Mouse (Mus musculus): ENCODE measurements around the gene Trpt1. TPM values are rescaled to one million over a fixed set of nuclear protein-coding genes. Genes with fewer than 3 reads are reported as not detected.
A peak's percentile ranks its signal among the peaks of the same experiment; 100 is the strongest.

Gene Trpt1
- polyA plus RNA-seq, 1 experiment from 2014 or later = 2.9 TPM

GRCm38 (mm10) chr19:6968491-6969271 lies 27.2 kb upstream of the Trpt1 start:
- H3K9me3 ChIP-seq (ENCODE audit: low read length) = no peaks in the 10 kb centered on the region
- peak overlapping the region; percentile 80 for H3K4me2 ChIP-seq (ENCODE audit: low read depth, low read length)
- DNase-seq (peak; percentile 52), ATAC-seq (no peak)
- WGBS (ENCODE audit: insufficient replicate concordance) = 10% methylated on average over 15 of the region's 15 CpGs
- H3K9ac ChIP-seq (replicated peaks) = peak overlapping the region; percentile 69
- peaks cover 15% of the 10 kb centered on the region for H3K36me3 ChIP-seq (replicated peaks; ENCODE audit: insufficient read depth, low read length)
- H3K4me1 ChIP-seq (ENCODE audit: insufficient read depth) = peaks cover 26% of the 10 kb centered on the region
- H3K27ac ChIP-seq (ENCODE audit: low read depth) = no peak overlapping the region
- H3K27me3 ChIP-seq (ENCODE audit: insufficient read depth, low read length) = no peaks in the 10 kb centered on the region
- TF ChIP-seq CTCF (IDR thresholded peaks at IDR 0.05; ENCODE audit: low read depth) = no peak
- no peak for TF ChIP-seq EP300 (IDR thresholded peaks at IDR 0.05; ENCODE audit: low read depth)
- peak overlapping the region; percentile 62 for H3K4me3 ChIP-seq (ENCODE audit: low read depth, low read length)

GRCm38 (mm10) chr19:6969291-6969664 lies 26.7 kb upstream of the Trpt1 start:
- Histone ChIP-seq H3K27ac (ENCODE audit: low read depth) (no peak overlapping the region), H3K9me3 (ENCODE audit: low read length) (no peaks in the 10 kb centered on the region), H3K27me3 (ENCODE audit: insufficient read depth, low read length) (no peaks in the 10 kb centered on the region), H3K9ac (replicated peaks) (peak overlapping the region; percentile 69), H3K4me3 (ENCODE audit: low read depth, low read length) (peak overlapping the region; percentile 62), H3K4me2 (ENCODE audit: low read depth, low read length) (peak overlapping the region; percentile 80), H3K36me3 (replicated peaks; ENCODE audit: insufficient read depth, low read length) (peaks cover 14% of the 10 kb centered on the region), H3K4me1 (ENCODE audit: insufficient read depth) (peaks cover 31% of the 10 kb centered on the region)
- ATAC-seq (no peak), DNase-seq (no peak)
- TF ChIP-seq CTCF (IDR thresholded peaks at IDR 0.05; ENCODE audit: low read depth) = no peak
- no peak for TF ChIP-seq EP300 (IDR thresholded peaks at IDR 0.05; ENCODE audit: low read depth)
- under 1% methylated on average over 20 of the region's 20 CpGs for WGBS (ENCODE audit: insufficient replicate concordance)

DNA sequence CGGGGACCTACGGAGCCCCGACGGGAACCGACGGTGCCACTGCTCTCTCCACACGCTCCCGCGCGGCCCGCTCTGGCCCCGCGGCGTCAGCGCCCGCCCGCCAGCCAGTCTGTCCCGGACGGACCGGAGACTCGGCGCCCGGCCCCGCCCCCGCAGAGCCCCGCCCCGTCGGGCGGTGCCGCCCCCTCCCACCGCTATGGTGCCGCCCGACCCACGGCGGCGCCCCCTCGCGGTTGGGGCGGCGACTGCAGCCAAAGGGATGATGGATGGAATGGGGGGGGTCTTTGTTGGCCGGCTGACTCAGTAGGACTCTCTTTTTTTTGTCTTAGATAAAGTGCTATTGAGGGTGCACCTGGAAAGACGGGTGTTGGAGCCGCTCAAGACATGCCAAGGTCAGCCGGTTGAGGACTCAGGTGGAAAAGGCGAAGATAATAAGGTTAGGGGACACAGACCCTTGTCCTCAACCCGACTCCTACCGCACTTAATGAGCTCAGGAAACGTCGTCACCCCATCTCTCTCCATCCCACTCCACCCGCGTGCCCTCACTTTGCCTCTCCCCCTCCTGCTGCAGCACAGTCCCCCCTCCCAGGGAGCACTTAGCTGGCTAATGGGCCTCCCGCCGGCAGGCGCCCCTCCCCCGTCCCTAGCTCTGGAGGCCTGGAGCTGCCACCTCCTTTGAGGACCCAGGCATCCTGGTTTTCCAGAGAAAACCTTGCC lies 26.1 kb upstream of the Trpt1 start:
- H3K27ac ChIP-seq (ENCODE audit: low read depth) = no peak overlapping the region
- peak; percentile 89 for DNase-seq
- H3K4me1 ChIP-seq (ENCODE audit: insufficient read depth) = peaks cover 31% of the 10 kb centered on the region
- peaks cover 9% of the 10 kb centered on the region for H3K36me3 ChIP-seq (replicated peaks; ENCODE audit: insufficient read depth, low read length)
- H3K27me3 ChIP-seq (ENCODE audit: insufficient read depth, low read length) = no peaks in the 10 kb centered on the region
- H3K9ac ChIP-seq (replicated peaks) = peak overlapping the region; percentile 69
- TF ChIP-seq CTCF (IDR thresholded peaks at IDR 0.05; ENCODE audit: low read depth) (peak; percentile 79), EP300 (IDR thresholded peaks at IDR 0.05; ENCODE audit: low read depth) (no peak)
- 1% methylated on average over 44 of the region's 55 CpGs for WGBS (ENCODE audit: insufficient replicate concordance)
- peak overlapping the region; percentile 62 for H3K4me3 ChIP-seq (ENCODE audit: low read depth, low read length)
- no peaks in the 10 kb centered on the region for H3K9me3 ChIP-seq (ENCODE audit: low read length)
- peak; percentile 75 for ATAC-seq
- peak overlapping the region; percentile 80 for H3K4me2 ChIP-seq (ENCODE audit: low read depth, low read length)

GRCm38 (mm10) chr19:6970460-6971085 lies 25.4 kb upstream of the Trpt1 start:
- peaks cover 32% of the 10 kb centered on the region for H3K4me1 ChIP-seq (ENCODE audit: insufficient read depth)
- H3K27ac ChIP-seq (ENCODE audit: low read depth) = no peak overlapping the region
- H3K27me3 ChIP-seq (ENCODE audit: insufficient read depth, low read length) = no peaks in the 10 kb centered on the region
- TF ChIP-seq CTCF (IDR thresholded peaks at IDR 0.05; ENCODE audit: low read depth) = no peak
- no peak for TF ChIP-seq EP300 (IDR thresholded peaks at IDR 0.05; ENCODE audit: low read depth)
- ATAC-seq = no peak
- no peaks in the 10 kb centered on the region for H3K9me3 ChIP-seq (ENCODE audit: low read length)
- no peak overlapping the region for H3K4me3 ChIP-seq (ENCODE audit: low read depth, low read length)
- peak overlapping the region; percentile 80 for H3K4me2 ChIP-seq (ENCODE audit: low read depth, low read length)
- H3K36me3 ChIP-seq (replicated peaks; ENCODE audit: insufficient read depth, low read length) = 0 out of 2 replicates have a peak, but pooled peaks cover 5% of the 10 kb centered on the region
- H3K9ac ChIP-seq (replicated peaks) = no peak overlapping the region; the same call in 1 of the 2 replicates
- no peak for DNase-seq
- 32% methylated on average over 11 of the region's 11 CpGs for WGBS (ENCODE audit: insufficient replicate concordance)

- Histone ChIP-seq H3K4me1 (ENCODE audit: insufficient read depth) (peaks cover 43% of the 10 kb centered on the region), H3K27me3 (ENCODE audit: insufficient read depth, low read length) (no peaks in the 10 kb centered on the region), H3K4me3 (ENCODE audit: low read depth, low read length) (no peak overlapping the region), H3K27ac (ENCODE audit: low read depth) (no peak overlapping the region), H3K4me2 (ENCODE audit: low read depth, low read length) (no peak overlapping the region), H3K9me3 (ENCODE audit: low read length) (no peaks in the 10 kb centered on the region), H3K36me3 (replicated peaks; ENCODE audit: insufficient read depth, low read length) (no peaks in the 10 kb centered on the region), H3K9ac (replicated peaks) (no peak overlapping the region)
- ATAC-seq (no peak), DNase-seq (no peak)
- 60% methylated on average over 6 of the region's 6 CpGs for WGBS (ENCODE audit: insufficient replicate concordance)
- TF ChIP-seq CTCF (IDR thresholded peaks at IDR 0.05; ENCODE audit: low read depth) = no peak
- TF ChIP-seq EP300 (IDR thresholded peaks at IDR 0.05; ENCODE audit: low read depth) = no peak
Measured at GRCm38 (mm10) chr19:6971644-6972043, 24.3 kb upstream of the Trpt1 start.

All from liver, postnatal 0 days (tissue).